Mouse (Mus musculus) CH12.LX (cell line): ENCODE results near the gene Ccdc30.

Experiments used
- CTCF ChIP-seq, 2 experiments: IDR thresholded peaks in 1 of 2; conservative IDR thresholded peaks in 1 of 2; 2 replicates each; pipeline ENCODE4 v1.5.1; 2011 to 2012; ENCODE audit warnings: low read depth in 2 of 2, low read length in 2 of 2, improper control_type of control experiment in 1 of 2, inconsistent platforms in 1 of 2, mild to moderate bottlenecking in 1 of 2, moderate library complexity in 1 of 2
- MYC ChIP-seq: IDR thresholded peaks from 2 replicates; pipeline ENCODE4 v1.6.1; 2011; ENCODE audit warnings: low read depth, mild to moderate bottlenecking, improper control_type of control experiment, low read length
- NELFE ChIP-seq: IDR thresholded peaks from 2 replicates; pipeline ENCODE4 v1.6.1; 2011; ENCODE audit warnings: low read depth, low read length, improper control_type of control experiment
- PAX5 ChIP-seq: IDR thresholded peaks from 2 replicates; pipeline ENCODE4 v1.6.1; 2012; ENCODE audit warnings: low read length, inconsistent platforms, mixed read lengths
- POLR2A ChIP-seq: IDR thresholded peaks from 2 replicates; pipeline ENCODE4 v1.6.1; 2011; ENCODE audit warnings: low read depth, mild to moderate bottlenecking, improper control_type of control experiment, low read length
- POLR2AphosphoS2 ChIP-seq: IDR thresholded peaks from 2 replicates; pipeline ENCODE4 v1.6.1; 2011; ENCODE audit warnings: low read depth, low read length, improper control_type of control experiment
- ZC3H11A ChIP-seq: IDR thresholded peaks from 2 replicates; pipeline ENCODE4 v1.6.1; 2012; ENCODE audit warnings: low read depth, mild to moderate bottlenecking, inconsistent platforms, low read length, improper control_type of control experiment
- ZMIZ1 ChIP-seq: IDR thresholded peaks from 2 replicates; pipeline ENCODE4 v1.6.1; 2012; ENCODE audit warnings: low read depth, mild to moderate bottlenecking, inconsistent platforms, low read length, improper control_type of control experiment

DNA sequence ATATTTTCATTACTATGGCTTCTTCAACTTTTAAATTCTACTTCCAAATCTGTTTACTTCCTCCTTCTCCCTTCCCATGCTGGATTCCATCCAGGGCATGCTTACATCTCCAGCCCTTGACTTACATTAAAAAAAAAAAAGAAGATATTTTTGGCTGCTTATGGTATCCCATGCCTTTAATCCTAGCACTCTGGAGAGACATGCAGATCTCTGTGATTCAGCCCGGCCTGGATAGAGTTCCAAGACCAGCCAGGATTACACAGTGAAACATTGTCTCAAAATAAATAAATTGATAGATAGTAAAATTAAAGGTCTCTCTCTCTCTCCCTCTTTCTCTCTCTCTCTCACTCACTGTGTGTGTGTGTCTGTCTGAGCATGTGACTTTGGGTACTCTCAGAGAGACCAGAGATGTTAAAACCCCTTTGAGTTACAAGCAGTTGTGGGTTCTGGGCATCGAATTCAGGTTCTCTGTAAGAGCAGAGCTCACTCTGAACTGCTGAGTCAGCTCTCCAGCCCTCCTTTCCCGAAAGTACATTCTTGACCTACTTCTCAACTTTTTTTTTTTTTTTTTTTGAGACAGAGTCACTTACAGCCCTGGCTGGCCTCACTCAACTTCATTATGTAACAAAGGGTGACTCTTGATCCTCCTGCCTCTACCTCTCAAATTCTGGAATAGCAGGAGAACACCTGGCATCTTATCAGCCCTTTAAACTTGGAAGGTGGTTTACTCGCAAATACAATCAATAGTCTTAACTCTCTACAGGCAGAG is 48.4 kb downstream of the Ccdc30 start:
- no peak for TF ChIP-seq POLR2AphosphoS2
- no peak for TF ChIP-seq CTCF (conservative IDR thresholded peaks at IDR 0.05 in 1 of 2, IDR thresholded peaks at IDR 0.05 in 1 of 2; ENCODE audit: low read depth in 2 of 2, low read length in 2 of 2)
- no peak for TF ChIP-seq ZC3H11A
- TF ChIP-seq ZMIZ1, result no peak
- no peak for TF ChIP-seq POLR2A
- no peak for TF ChIP-seq NELFE
- TF ChIP-seq PAX5, result no peak
- no peak for TF ChIP-seq MYC
